In the genomic region with DNA sequence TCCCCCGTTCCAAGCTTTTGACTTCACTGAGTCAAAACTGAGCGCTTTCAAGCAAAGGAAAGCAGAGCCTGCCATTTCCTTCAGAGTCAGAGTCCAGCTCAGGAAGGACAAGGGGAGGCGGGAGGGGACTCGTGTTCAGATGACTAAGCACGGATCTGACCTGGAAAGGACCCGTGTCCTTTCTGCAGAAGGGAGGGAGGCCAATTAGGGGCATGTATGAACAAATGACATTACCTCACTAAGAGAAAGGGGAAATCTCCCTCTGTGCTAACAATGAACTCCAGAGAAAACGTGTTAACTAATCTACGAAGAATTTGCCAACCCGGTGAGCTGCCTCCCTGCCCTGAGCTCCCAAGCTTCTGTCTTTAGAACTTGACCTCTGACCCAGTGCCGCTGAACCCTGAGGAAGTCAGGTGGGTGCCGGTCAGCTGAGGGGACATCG, we compare ENCODE assay signal across 10 mouse cellular contexts. TPM values are rescaled to one million over a fixed set of nuclear protein-coding genes. Genes with fewer than 3 reads are reported as not detected.
DNase-seq lines count a peak whose midpoint lies in the region; ATAC-seq and TF ChIP-seq lines count a peak whose summit lies in the region.
"Had no signal": no experiment of that assay in that cellular context is flagged by ENCODE, and none has a peak within 500 bp of the region (broad histone marks: within the 10 kb centered on the region; RNA-seq: fewer than 3 reads in every experiment).

No protein-coding gene starts in this region.

- DNase-seq in liver, adult 2 months (ENCODE audit: extremely low read depth, low read depth, low spot score): peak; percentile 14
- DNase-seq in embryonic facial prominence, embryonic 10.5 days (ENCODE audit: low spot score): peak; percentile 35
- DNase-seq in retina, embryonic 14.5 days (ENCODE audit: low spot score): peak; percentile 65
- no peak for DNase-seq in layer of hippocampus, adult 2 months (ENCODE audit: low spot score in 2 of 2)
- DNase-seq in layer of hippocampus, adult 9-11 months: no peak
- no peak for DNase-seq in cerebellum, postnatal 36 days
- DNase-seq: liver, embryonic 13.5 days had no signal

- 34% methylated on average over 12 of the region's 12 CpGs for WGBS in liver, adult 2 months
- WGBS in liver, embryonic 12.5 days (ENCODE audit: insufficient replicate concordance): 18% methylated on average over 12 of the region's 12 CpGs
- WGBS in embryonic facial prominence, embryonic 10.5 days: 40% methylated on average over 12 of the region's 12 CpGs
- 42% methylated on average over 12 of the region's 12 CpGs for WGBS in intestine, embryonic 16.5 days

- no peaks in the 10 kb centered on the region for H3K27me3 ChIP-seq in liver, adult 2 months (ENCODE audit: control insufficient read depth, insufficient read depth, low read length)
- H3K27me3 ChIP-seq in liver, embryonic 12.5 days (replicated peaks): peaks cover 33% of the 10 kb centered on the region
- H3K27me3 ChIP-seq in embryonic facial prominence, embryonic 10.5 days (replicated peaks; ENCODE audit: low read depth, poor library complexity, severe bottlenecking): no peaks in the 10 kb centered on the region
- no peaks in the 10 kb centered on the region for H3K27me3 ChIP-seq in intestine, embryonic 16.5 days (replicated peaks; ENCODE audit: control insufficient read depth, insufficient read depth, low read length)
- H3K27me3 ChIP-seq: embryonic facial prominence, embryonic 12.5 days had no signal

- no peaks in the 10 kb centered on the region for H3K79me2 ChIP-seq in liver, adult 2 months (ENCODE audit: control insufficient read depth, insufficient read depth, low read length)

- no peaks in the 10 kb centered on the region for H3K9me3 ChIP-seq in liver, embryonic 12.5 days (replicated peaks)
- no peaks in the 10 kb centered on the region for H3K9me3 ChIP-seq in embryonic facial prominence, embryonic 10.5 days
- no peaks in the 10 kb centered on the region for H3K9me3 ChIP-seq in intestine, embryonic 16.5 days (ENCODE audit: control insufficient read depth, low read length)
- H3K9me3 ChIP-seq: embryonic facial prominence, embryonic 12.5 days; liver, embryonic 13.5 days had no signal

- H3K36me3 ChIP-seq in liver, adult 2 months (ENCODE audit: control insufficient read depth, insufficient read depth, low read length): no peaks in the 10 kb centered on the region
- H3K36me3 ChIP-seq in liver, embryonic 12.5 days: no peaks in the 10 kb centered on the region
- H3K36me3 ChIP-seq in embryonic facial prominence, embryonic 10.5 days (replicated peaks): no peaks in the 10 kb centered on the region
- no peaks in the 10 kb centered on the region for H3K36me3 ChIP-seq in intestine, embryonic 16.5 days (ENCODE audit: control insufficient read depth, insufficient read depth, low read length)
- H3K36me3 ChIP-seq: embryonic facial prominence, embryonic 12.5 days; liver, embryonic 13.5 days had no signal

- TF ChIP-seq CTCF in liver, adult 2 months (IDR thresholded peaks at IDR 0.05; ENCODE audit: low read depth, low read length): no peak
- TF ChIP-seq CTCF in layer of hippocampus, adult 2 months (conservative IDR thresholded peaks at IDR 0.05): no peak

- ATAC-seq in liver, embryonic 12.5 days: no peak
- ATAC-seq in intestine, embryonic 16.5 days: peak; percentile 60; the same call in 1 of the 2 replicates

- no peaks in the 10 kb centered on the region for H3K4me1 ChIP-seq in liver, adult 2 months (ENCODE audit: control insufficient read depth, insufficient read depth, low read length)
- H3K4me1 ChIP-seq in liver, embryonic 12.5 days: no peaks in the 10 kb centered on the region
- H3K4me1 ChIP-seq in embryonic facial prominence, embryonic 10.5 days: peaks cover 15% of the 10 kb centered on the region
- no peaks in the 10 kb centered on the region for H3K4me1 ChIP-seq in intestine, embryonic 16.5 days (ENCODE audit: control insufficient read depth, insufficient read depth, low read length)
- H3K4me1 ChIP-seq: embryonic facial prominence, embryonic 12.5 days; liver, embryonic 13.5 days had no signal

- H3K9ac ChIP-seq in liver, adult 2 months (ENCODE audit: low read depth, low read length): no peak overlapping the region
- no peak overlapping the region for H3K9ac ChIP-seq in liver, embryonic 12.5 days
- H3K9ac ChIP-seq in intestine, embryonic 16.5 days (ENCODE audit: low read depth, low read length): no peak overlapping the region
- H3K9ac ChIP-seq: embryonic facial prominence, embryonic 12.5 days; liver, embryonic 13.5 days had no signal

- H3K27ac ChIP-seq in liver, adult 2 months (replicated peaks; ENCODE audit: insufficient read depth, low read depth, low read length): 0 out of 2 replicates have a peak overlapping the region, but pooled peaks have one; percentile 37
- H3K27ac ChIP-seq in liver, embryonic 12.5 days: no peak overlapping the region
- no peak overlapping the region for H3K27ac ChIP-seq in embryonic facial prominence, embryonic 10.5 days (replicated peaks)
- no peak overlapping the region for H3K27ac ChIP-seq in intestine, embryonic 16.5 days (ENCODE audit: low read length)
- H3K27ac ChIP-seq in layer of hippocampus, adult 2 months: no peak overlapping the region
- H3K27ac ChIP-seq: embryonic facial prominence, embryonic 12.5 days; liver, embryonic 13.5 days had no signal

- no peak overlapping the region for H3K4me2 ChIP-seq in liver, embryonic 12.5 days
- 0 out of 2 replicates have a peak overlapping the region, but pooled peaks have one; percentile 0 for H3K4me2 ChIP-seq in intestine, embryonic 16.5 days (ENCODE audit: low read depth, low read length)
- H3K4me2 ChIP-seq: embryonic facial prominence, embryonic 12.5 days; liver, embryonic 13.5 days had no signal

- no peak for TF ChIP-seq POLR2A in liver, adult 2 months (IDR thresholded peaks at IDR 0.05; ENCODE audit: extremely low read depth, insufficient read depth, low read length)

- H3K4me3 ChIP-seq in liver, adult 2 months (ENCODE audit: insufficient read depth, low read depth, low read length): no peak overlapping the region
- H3K4me3 ChIP-seq in liver, embryonic 12.5 days: no peak overlapping the region
- no peak overlapping the region for H3K4me3 ChIP-seq in embryonic facial prominence, embryonic 10.5 days
- no peak overlapping the region for H3K4me3 ChIP-seq in intestine, embryonic 16.5 days (ENCODE audit: low read length)
- no peak overlapping the region; the same call in 1 of the 2 replicates for H3K4me3 ChIP-seq in layer of hippocampus, adult 2 months
- H3K4me3 ChIP-seq: embryonic facial prominence, embryonic 12.5 days; liver, embryonic 13.5 days had no signal

RNA-seq across cellular contexts. Expression of a gene that starts 18.9 kb away (rescaled TPM):
- 10.8 and 14.0 TPM in 2 replicates for total RNA-seq in liver, adult 2 months (2014; rRNA removed)
- polyA plus RNA-seq in liver, adult 2 months (2012; rRNA removed): 15.5 and 22.5 TPM in 2 replicates
- polyA plus RNA-seq in liver, embryonic 12.5 days (2016; fragmentation: Nextera tagmentation; extraction: Ambion mirVana): 41.4 and 44.0 TPM in 2 replicates
- polyA plus RNA-seq in embryonic facial prominence, embryonic 10.5 days (2016; fragmentation: Nextera tagmentation; extraction: Ambion mirVana): 50.1 and 58.2 TPM in 2 replicates
- 34.0 and 40.9 TPM in 2 replicates for polyA plus RNA-seq in intestine, embryonic 16.5 days (2015; fragmentation: Nextera tagmentation; extraction: Ambion mirVana)
- total RNA-seq in layer of hippocampus, adult 2 months (2021): 10 to 100 TPM; 34.0 to 43.7 TPM

Comparison
In these comparisons a context has a peak if more than half of its experiments do, and no peak if none do; other contexts are left out.
1. DNase-seq: peak in liver, adult 2 months (single experiment), embryonic facial prominence, embryonic 10.5 days (single experiment) and retina, embryonic 14.5 days (single experiment); none in layer of hippocampus, adult 2 months (0 of 2), layer of hippocampus, adult 9-11 months (single experiment) and cerebellum, postnatal 36 days (0 of 2).